Mouse (Mus musculus): ENCODE measurements around the gene Olfr328. TPM values are rescaled to one million over a fixed set of nuclear protein-coding genes. Genes with fewer than 3 reads are reported as not detected.
"Not testable (repeated sequence)": the region's sequence is repeated elsewhere in the genome, so short reads cannot be mapped to it uniquely, and the experiment has no call there.

Olfr328 gene
- polyA plus RNA-seq, 1 experiment from 2014 or later, result 0.08 TPM

DNA sequence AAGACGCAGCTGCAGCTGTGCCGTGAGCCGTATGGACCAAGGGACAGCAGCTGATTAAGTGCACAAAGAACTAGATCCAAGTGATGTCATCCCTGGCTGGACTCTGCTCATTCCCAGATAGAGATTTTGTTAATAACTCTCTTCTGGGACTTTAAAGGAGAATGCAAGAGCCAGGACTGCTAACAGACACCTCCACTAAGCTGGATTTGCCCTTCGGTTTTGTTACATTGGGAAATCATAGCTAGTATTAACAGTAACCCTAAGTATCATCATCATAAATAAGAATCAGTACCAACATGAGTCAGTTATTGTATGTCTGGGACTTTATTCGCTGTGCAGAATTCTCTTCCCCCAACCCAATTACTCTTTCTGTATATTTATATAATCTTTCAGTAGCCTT is 9.1 kb downstream of the Olfr328 start, which contains the start of gene Olfr329-ps:
Olfr329-ps (minus strand) TSS at position 101 of the 400 bp plus-strand sequence.
- no peak within 1 kb of the TSS for H3K4me3 ChIP-seq
- WGBS, result 80% methylated on average over 5 of the region's 5 CpGs
- H3K36me3 ChIP-seq, result no peaks in the 10 kb centered on the region
- H3K9ac ChIP-seq, result no peak within 1 kb of the TSS
- no peaks in the 10 kb centered on the region for H3K27me3 ChIP-seq
- H3K9me3 ChIP-seq, result no peaks in the 10 kb centered on the region
- no peaks in the 10 kb centered on the region for H3K4me1 ChIP-seq
- no peak within 1 kb of the TSS for H3K27ac ChIP-seq
- H3K4me2 ChIP-seq (replicated peaks), result no peak within 1 kb of the TSS
- ATAC-seq (ENCODE audit: low FRiP score, low read depth), result no peak

GRCm38 (mm10) chr11:58534736-58535135 is 20.7 kb downstream of the Olfr328 start, which contains the start of gene Olfr330:
Gene Olfr330 (minus strand): TSS chr11:58534836.
- not testable (repeated sequence) for H3K9ac ChIP-seq; H3K4me3 ChIP-seq; H3K4me1 ChIP-seq; ATAC-seq (ENCODE audit: low FRiP score, low read depth); H3K9me3 ChIP-seq; H3K27me3 ChIP-seq; H3K27ac ChIP-seq; H3K4me2 ChIP-seq (replicated peaks); H3K36me3 ChIP-seq

DNA sequence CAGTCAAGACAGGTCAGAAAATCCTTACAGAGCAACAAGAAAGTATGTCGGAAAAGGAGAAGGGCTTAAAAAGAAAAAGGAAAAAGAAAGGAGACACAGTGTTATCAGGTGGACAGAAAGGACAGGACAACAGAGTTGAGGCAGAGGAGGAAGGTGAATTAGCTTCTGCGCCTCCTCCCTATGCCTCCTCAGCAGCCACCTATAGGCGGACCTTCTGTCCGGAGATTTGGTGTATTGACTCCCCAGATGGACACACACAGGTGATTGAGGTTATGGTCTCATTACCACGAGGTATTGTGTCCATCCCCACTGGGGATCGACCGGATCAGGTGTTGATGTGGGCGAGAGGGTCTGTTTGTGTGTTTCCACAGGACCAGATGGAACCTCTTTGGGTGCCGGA is 35.7 kb downstream of the Olfr328 start:
- H3K27me3 ChIP-seq; H3K4me3 ChIP-seq; H3K9me3 ChIP-seq; H3K4me1 ChIP-seq; H3K27ac ChIP-seq; H3K36me3 ChIP-seq; ATAC-seq (ENCODE audit: low FRiP score, low read depth); H3K4me2 ChIP-seq (replicated peaks); H3K9ac ChIP-seq: not testable (repeated sequence)
- 89% methylated on average over 8 of the region's 9 CpGs for WGBS

- H3K36me3 ChIP-seq; H3K27me3 ChIP-seq; H3K4me2 ChIP-seq (replicated peaks); H3K4me1 ChIP-seq; H3K4me3 ChIP-seq; ATAC-seq (ENCODE audit: low FRiP score, low read depth); H3K9me3 ChIP-seq; H3K27ac ChIP-seq; H3K9ac ChIP-seq: not testable (repeated sequence)
- WGBS, result 94% methylated on average over 18 of the region's 18 CpGs
Observed at GRCm38 (mm10) chr11:58518916-58519315, 36.5 kb downstream of the Olfr328 start.

DNA sequence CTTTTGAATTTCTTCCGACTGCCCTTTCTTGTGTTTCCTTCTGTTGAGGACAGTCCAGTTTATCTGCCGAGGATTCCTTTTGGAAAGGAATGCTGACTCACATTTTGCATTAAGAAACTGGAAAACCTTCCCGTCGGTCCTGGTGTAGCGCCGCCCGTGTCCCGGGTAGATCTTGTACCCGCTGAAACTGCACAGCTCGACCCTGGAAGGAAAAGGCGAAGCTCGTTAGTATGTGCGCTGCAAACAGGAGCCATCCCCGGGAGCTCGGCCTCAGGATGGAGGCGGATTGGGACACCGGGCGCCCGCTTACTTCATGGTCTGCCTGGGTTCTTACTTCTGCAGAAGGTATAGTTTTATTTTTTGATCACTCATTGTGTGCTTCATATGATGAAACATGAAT is 46.4 kb downstream of the Olfr328 start:
- H3K4me3 ChIP-seq; H3K36me3 ChIP-seq; H3K4me1 ChIP-seq; ATAC-seq (ENCODE audit: low FRiP score, low read depth); H3K27me3 ChIP-seq; H3K27ac ChIP-seq; H3K9ac ChIP-seq; H3K9me3 ChIP-seq; H3K4me2 ChIP-seq (replicated peaks): not testable (repeated sequence)
- WGBS, result 83% methylated on average over 19 of the region's 19 CpGs

- H3K4me1 ChIP-seq; H3K4me2 ChIP-seq (replicated peaks); H3K9me3 ChIP-seq; H3K27me3 ChIP-seq; H3K9ac ChIP-seq; H3K27ac ChIP-seq; H3K36me3 ChIP-seq; H3K4me3 ChIP-seq; ATAC-seq (ENCODE audit: low FRiP score, low read depth): not testable (repeated sequence)
Observed at GRCm38 (mm10) chr11:58502472-58502871, 53.0 kb downstream of the Olfr328 start, which contains the start of gene Olfr331. Gene Olfr331 (minus strand): TSS chr11:58502572.

Other genes starting within 250 kb of the Olfr328 start
- 26.7 and 26.8 TPM in 2 replicates for gene Zfp692, start 248.6 kb downstream of the Olfr328 start, polyA plus RNA-seq (2015; fragmentation: Nextera tagmentation; extraction: Ambion mirVana)
- gene Zfp672, start 225.3 kb downstream of the Olfr328 start, polyA plus RNA-seq (2015; fragmentation: Nextera tagmentation; extraction: Ambion mirVana), result 32.6 and 38.8 TPM in 2 replicates
- 35.7 and 36.9 TPM in 2 replicates for gene Sh3bp5l, start 224.9 kb downstream of the Olfr328 start, polyA plus RNA-seq (2015; fragmentation: Nextera tagmentation; extraction: Ambion mirVana)
- 0.23 TPM in 1 of 2 replicates, not detected in the other for gene Lypd8, start 176.6 kb downstream of the Olfr328 start, polyA plus RNA-seq (2015; fragmentation: Nextera tagmentation; extraction: Ambion mirVana)
- gene 1810065E05Rik, start 134.5 kb downstream of the Olfr328 start, polyA plus RNA-seq (2015; fragmentation: Nextera tagmentation; extraction: Ambion mirVana), result not detected in 2 replicates
- gene Gm12253, start 123.1 kb downstream of the Olfr328 start, polyA plus RNA-seq (2015; fragmentation: Nextera tagmentation; extraction: Ambion mirVana), result not detected in 2 replicates
- gene Lypd9, start 102.7 kb downstream of the Olfr328 start, polyA plus RNA-seq (2015; fragmentation: Nextera tagmentation; extraction: Ambion mirVana), result not detected in 2 replicates
- gene Olfr30, start 93.4 kb downstream of the Olfr328 start, polyA plus RNA-seq (2015; fragmentation: Nextera tagmentation; extraction: Ambion mirVana), result not detected in 2 replicates
- gene Olfr332, start 63.1 kb downstream of the Olfr328 start, polyA plus RNA-seq (2015; fragmentation: Nextera tagmentation; extraction: Ambion mirVana), result not detected in 2 replicates
- gene Olfr331, start 53.1 kb downstream of the Olfr328 start, polyA plus RNA-seq (2015; fragmentation: Nextera tagmentation; extraction: Ambion mirVana), result not detected in 2 replicates
- not detected in 2 replicates for gene Olfr330, start 20.8 kb downstream of the Olfr328 start, polyA plus RNA-seq (2015; fragmentation: Nextera tagmentation; extraction: Ambion mirVana)
- not detected in 2 replicates for gene Olfr329-ps, start 9.2 kb downstream of the Olfr328 start, polyA plus RNA-seq (2015; fragmentation: Nextera tagmentation; extraction: Ambion mirVana)
- not detected in 2 replicates for gene Olfr224, start 14.9 kb upstream of the Olfr328 start, polyA plus RNA-seq (2015; fragmentation: Nextera tagmentation; extraction: Ambion mirVana)
- not detected in 2 replicates for gene Olfr325, start 22.1 kb upstream of the Olfr328 start, polyA plus RNA-seq (2015; fragmentation: Nextera tagmentation; extraction: Ambion mirVana)
- not detected in 2 replicates for gene Olfr324, start 39.5 kb upstream of the Olfr328 start, polyA plus RNA-seq (2015; fragmentation: Nextera tagmentation; extraction: Ambion mirVana)
- gene 2210407C18Rik, start 60.4 kb upstream of the Olfr328 start, polyA plus RNA-seq (2015; fragmentation: Nextera tagmentation; extraction: Ambion mirVana), result not detected in 2 replicates
- gene Olfr323, start 74.9 kb upstream of the Olfr328 start, polyA plus RNA-seq (2015; fragmentation: Nextera tagmentation; extraction: Ambion mirVana), result not detected in 2 replicates
- 0.09 and 0.11 TPM in 2 replicates for gene Trim58, start 84.8 kb upstream of the Olfr328 start, polyA plus RNA-seq (2015; fragmentation: Nextera tagmentation; extraction: Ambion mirVana)
- gene Olfr322, start 103.1 kb upstream of the Olfr328 start, polyA plus RNA-seq (2015; fragmentation: Nextera tagmentation; extraction: Ambion mirVana), result not detected in 2 replicates
- gene Olfr320, start 125.5 kb upstream of the Olfr328 start, polyA plus RNA-seq (2015; fragmentation: Nextera tagmentation; extraction: Ambion mirVana), result not detected in 2 replicates
- not detected in 2 replicates for gene Olfr319, start 143.5 kb upstream of the Olfr328 start, polyA plus RNA-seq (2015; fragmentation: Nextera tagmentation; extraction: Ambion mirVana)
- gene Olfr318, start 168.4 kb upstream of the Olfr328 start, polyA plus RNA-seq (2015; fragmentation: Nextera tagmentation; extraction: Ambion mirVana), result not detected in 2 replicates
- gene Olfr317, start 183.6 kb upstream of the Olfr328 start, polyA plus RNA-seq (2015; fragmentation: Nextera tagmentation; extraction: Ambion mirVana), result not detected in 2 replicates
- not detected in 2 replicates for gene Olfr316, start 197.1 kb upstream of the Olfr328 start, polyA plus RNA-seq (2015; fragmentation: Nextera tagmentation; extraction: Ambion mirVana)
- gene Olfr315, start 217.6 kb upstream of the Olfr328 start, polyA plus RNA-seq (2015; fragmentation: Nextera tagmentation; extraction: Ambion mirVana), result not detected in 2 replicates
- gene Olfr314, start 227.3 kb upstream of the Olfr328 start, polyA plus RNA-seq (2015; fragmentation: Nextera tagmentation; extraction: Ambion mirVana), result not detected in 2 replicates
- not detected in 2 replicates for gene Fam183b, start 246.3 kb upstream of the Olfr328 start, polyA plus RNA-seq (2015; fragmentation: Nextera tagmentation; extraction: Ambion mirVana)

All from limb, embryonic 13.5 days (tissue).